Mouse (Mus musculus) activated CD4-positive, CD25-positive, alpha-beta regulatory T cell (primary cell): ENCODE data around the gene Fam163a. TPM values are rescaled to one million over a fixed set of nuclear protein-coding genes. Genes with fewer than 3 reads are reported as not detected.

Experiments
- polyA plus RNA-seq, 2 experiments: library from polyadenylated mRNA; unstranded; fragments of 100-300 nt; shearing (Covaris generic); gene quantifications; one replicate each; pipeline ENCODE4 v1.2.1; 2017

Gene Fam163a
- polyA plus RNA-seq = not detected

DNA sequence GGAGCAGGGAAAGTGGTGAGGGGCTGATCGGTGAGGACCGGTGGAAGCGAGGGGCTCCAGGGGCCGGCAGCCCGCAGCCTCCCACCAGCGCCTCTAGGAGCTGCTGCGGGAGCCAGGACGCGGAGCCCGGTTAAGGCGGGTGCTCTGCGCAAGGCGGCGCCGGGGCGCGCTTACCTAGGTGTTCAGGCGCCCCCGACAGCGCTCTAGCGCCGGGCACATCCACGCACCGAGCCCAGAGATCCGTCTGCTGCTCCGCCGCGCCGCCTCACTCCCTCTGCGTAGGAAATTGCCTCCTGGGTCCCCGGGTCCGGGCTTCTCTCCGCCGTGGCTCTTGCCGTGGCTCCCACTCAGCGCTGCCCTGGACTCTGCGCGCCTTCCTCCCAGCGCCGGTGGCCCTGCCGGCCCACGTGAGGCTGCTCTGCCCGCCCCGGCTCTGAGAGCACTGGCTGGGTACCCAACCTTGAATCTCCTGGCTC is at the start of gene Fam163a:
Gene Fam163a, minus strand, starts transcription at position 371 of the 476 bp plus-strand sequence.

DNA sequence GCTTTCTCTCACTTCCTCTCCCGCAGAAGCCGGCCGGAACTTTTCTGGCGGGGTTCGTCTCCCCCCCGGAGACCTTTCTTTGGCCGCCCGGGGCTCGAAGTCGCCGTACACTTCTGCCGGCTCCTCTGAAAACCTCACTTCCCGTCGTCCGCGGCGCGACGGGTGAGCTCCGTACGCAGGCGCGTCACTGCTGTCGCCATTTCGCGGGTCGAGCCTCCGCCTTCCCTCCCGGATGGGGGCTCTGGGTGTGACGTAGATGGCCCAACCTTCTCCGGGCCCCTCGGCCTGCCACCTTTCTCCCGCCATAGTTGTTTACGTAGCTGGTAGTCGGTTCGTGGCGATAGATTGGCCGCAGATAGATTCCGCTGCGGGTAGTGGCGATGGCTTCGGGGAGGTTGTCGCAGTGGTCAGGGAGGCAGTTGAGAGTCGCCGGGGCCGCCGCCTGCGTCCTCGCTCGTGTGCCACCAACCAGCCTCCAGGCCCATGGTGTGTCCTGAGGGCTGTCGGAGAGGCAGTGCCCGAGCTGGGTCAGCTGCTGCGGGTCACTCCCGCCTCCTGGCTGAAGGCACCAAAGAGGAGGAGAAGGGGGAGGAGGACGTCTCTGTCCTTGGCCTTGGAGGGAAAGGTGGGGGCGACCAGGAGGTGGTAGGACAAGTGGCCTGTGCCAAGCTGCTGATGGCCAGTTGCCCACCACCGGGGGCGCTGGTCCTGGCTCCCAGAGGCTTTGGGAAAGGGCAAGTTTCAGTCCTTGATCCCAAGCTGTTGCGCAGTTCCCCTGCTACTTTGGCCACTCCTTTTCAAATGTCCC is 168.7 kb downstream of the Fam163a start, which contains the start of gene Tor1aip1:
Gene Tor1aip1, minus strand, starts transcription at position 551 of the 808 bp plus-strand sequence.

DNA sequence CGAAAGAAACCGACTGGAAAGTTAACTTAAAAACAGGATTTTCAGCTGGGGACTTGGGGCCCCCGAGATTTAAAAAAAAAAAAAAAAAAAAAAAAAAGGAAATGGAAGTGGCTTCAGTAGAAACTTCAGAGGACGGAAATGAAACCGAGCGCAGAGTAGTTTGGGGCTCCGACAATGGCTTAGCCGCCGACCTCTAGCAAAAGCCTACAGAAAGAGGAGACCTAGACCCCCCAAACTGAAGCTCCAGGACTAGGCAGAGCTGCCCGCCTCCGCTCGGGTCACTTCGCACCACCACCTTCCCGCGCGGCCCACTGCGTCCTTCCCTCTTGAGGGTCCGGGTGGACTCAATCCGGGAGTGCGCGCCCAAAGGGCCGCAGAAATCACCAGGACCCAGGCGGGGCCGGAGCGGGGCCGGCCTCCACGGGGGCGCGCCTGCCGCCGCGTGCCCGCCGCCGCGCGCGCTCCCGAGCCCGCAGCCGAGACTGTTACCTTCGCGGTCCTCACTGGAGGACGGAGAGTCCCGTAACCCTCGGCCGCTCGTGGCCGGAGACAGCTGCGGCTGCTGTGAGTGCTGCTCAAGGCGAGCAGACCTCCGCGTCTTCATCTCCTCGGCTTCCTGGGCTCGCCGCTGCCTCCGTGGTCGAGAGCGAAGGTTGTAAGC is 169.4 kb downstream of the Fam163a start, which contains the start of gene Tor1aip2:
Gene Tor1aip2, plus strand, starts transcription at position 135 of the 661 bp plus-strand sequence.

Other genes starting within 250 kb of the Fam163a start
- gene Cep350, start 231.8 kb downstream of the Fam163a start, polyA plus RNA-seq = 10 to 100 TPM; 46.1 to 57.0 TPM
- 10 to 100 TPM; 44.0 to 54.8 TPM for gene Tor1aip2, start 169.6 kb downstream of the Fam163a start, polyA plus RNA-seq
- 100 to 1,000 TPM; 104 to 114 TPM for gene Tor1aip1, start 168.5 kb downstream of the Fam163a start, polyA plus RNA-seq
- under 1 TPM in 1 of 2 experiments, not detected in 1; 0.23 TPM for gene Tdrd5, start 98.6 kb upstream of the Fam163a start, polyA plus RNA-seq
- gene Nphs2, start 105.7 kb upstream of the Fam163a start, polyA plus RNA-seq = not detected
- 1,000 to 10,000 TPM; 1,054 to 2,045 TPM for gene Gm2000, start 161.0 kb upstream of the Fam163a start, polyA plus RNA-seq
- 1 to 10 TPM in 1 of 2 experiments, under 1 TPM in 1; 0.16 to 1.5 TPM for gene Axdnd1, start 216.1 kb upstream of the Fam163a start, polyA plus RNA-seq